Mouse (Mus musculus) liver, embryonic 14.5 days (tissue): ENCODE data around the gene St6galnac5. TPM values are rescaled to one million over a fixed set of nuclear protein-coding genes. Genes with fewer than 3 reads are reported as not detected.
A peak's percentile ranks its signal among the peaks of the same experiment; 100 is the strongest.
"Not testable (repeated sequence)": the region's sequence is repeated elsewhere in the genome, so short reads cannot be mapped to it uniquely, and the experiment has no call there.

Experiments used
- ATAC-seq: fragments of 200-750 bp; cut with Nextera tagmentation; 2 replicates; pipeline ENCODE4 v1.8.0; 2017; ENCODE audit warnings: moderate number of reproducible peaks, mild to moderate bottlenecking, moderate library complexity; ENCODE audit not compliant: insufficient read depth
- DNase-seq, 3 experiments: peaks; one replicate each; pipeline ENCODE4 v3.0.0-alpha.2; 2012 to 2013; ENCODE audit warnings: low read depth in 3 of 3, low spot score in 3 of 3
- H3K27ac ChIP-seq: fragments of 300-500 bp; sonication (generic); 2 replicates; pipeline ENCODE4 v1.5.1; 2014; ENCODE audit warnings: moderate library complexity, mild to moderate bottlenecking, control low read depth, inconsistent platforms
- H3K27me3 ChIP-seq: fragments of 300-500 bp; sonication (generic); 2 replicates; pipeline ENCODE4 v1.6.1; 2014; ENCODE audit warnings: mild to moderate bottlenecking, low read length, moderate library complexity; ENCODE audit not compliant: control insufficient read depth, insufficient read depth
- H3K36me3 ChIP-seq: fragments of 300-500 bp; sonication (generic); replicated peaks from 2 replicates; pipeline ENCODE4 v1.6.1; 2014; ENCODE audit warnings: low read depth; ENCODE audit not compliant: control insufficient read depth, insufficient read depth
- H3K4me1 ChIP-seq, 2 experiments: fragments of 200-500 bp in 1 of 2; fragments of 300-500 bp in 1 of 2; sonication (generic) in 1 of 2; replicated peaks; 2 replicates each; pipeline ENCODE4 v1.6.1; 2012 to 2014; ENCODE audit warnings: antibody characterized with exemption in 1 of 2, inconsistent platforms in 1 of 2, low read length in 1 of 2; ENCODE audit not compliant: control insufficient read depth in 2 of 2, insufficient read depth in 2 of 2
- H3K4me2 ChIP-seq: fragments of 300-500 bp; sonication (generic); 2 replicates; pipeline ENCODE4 v1.6.1; 2014; ENCODE audit warnings: low read depth, mild to moderate bottlenecking, control low read depth, moderate library complexity
- H3K4me3 ChIP-seq, 2 experiments: fragments of 200-500 bp in 1 of 2; fragments of 300-500 bp in 1 of 2; sonication (generic) in 1 of 2; 2 replicates each; pipeline ENCODE4 v1.5.1; 2012 to 2014; ENCODE audit warnings: low read depth in 2 of 2, low read length in 2 of 2, mild to moderate bottlenecking in 2 of 2, control low read depth in 1 of 2, inconsistent platforms in 1 of 2, moderate library complexity in 1 of 2; ENCODE audit not compliant: insufficient read depth in 1 of 2
- H3K9ac ChIP-seq: fragments of 300-500 bp; sonication (generic); replicated peaks from 2 replicates; pipeline ENCODE4 v1.6.1; 2014; ENCODE audit warnings: mild to moderate bottlenecking, control low read depth, moderate library complexity
- H3K9me3 ChIP-seq: fragments of 300-500 bp; sonication (generic); 2 replicates; pipeline ENCODE4 v1.6.1; 2016; ENCODE audit warnings: low read length, mixed read lengths; ENCODE audit not compliant: control insufficient read depth
- CTCF ChIP-seq: IDR thresholded peaks from 2 replicates; pipeline ENCODE4 v1.5.1; 2016; ENCODE audit warnings: antibody characterized with exemption, low read depth, control low read depth
- EP300 ChIP-seq: IDR thresholded peaks from 2 replicates; pipeline ENCODE4 v1.6.1; 2016; ENCODE audit warnings: antibody characterized with exemption, low read depth
- WGBS: fragments of 180-500 bp; shearing (Covaris S2); extraction: QIAGEN DNeasy Blood & Tissue Kit; methylation state at CpG from one replicate; pipeline ENCODE4 v1.1.7; 2014; ENCODE audit not compliant: insufficient replicate concordance; 5-methylcytosine and 5-hydroxymethylcytosine counted together
- polyA plus RNA-seq, 2 experiments: library from polyadenylated mRNA; depleted of rRNA in 1 of 2; stranded (reverse) in 1 of 2; unstranded in 1 of 2; fragments of >200 nt; fragmentation: Nextera tagmentation in 1 of 2; extraction: Ambion mirVana in 1 of 2; gene quantifications; 2 replicates each; pipeline versions ENCODE4 v1.2.1 to v1.2.3; 2012 to 2014

Gene St6galnac5
- polyA plus RNA-seq, 2 experiments: 0.01 TPM; not detected in 1

DNA sequence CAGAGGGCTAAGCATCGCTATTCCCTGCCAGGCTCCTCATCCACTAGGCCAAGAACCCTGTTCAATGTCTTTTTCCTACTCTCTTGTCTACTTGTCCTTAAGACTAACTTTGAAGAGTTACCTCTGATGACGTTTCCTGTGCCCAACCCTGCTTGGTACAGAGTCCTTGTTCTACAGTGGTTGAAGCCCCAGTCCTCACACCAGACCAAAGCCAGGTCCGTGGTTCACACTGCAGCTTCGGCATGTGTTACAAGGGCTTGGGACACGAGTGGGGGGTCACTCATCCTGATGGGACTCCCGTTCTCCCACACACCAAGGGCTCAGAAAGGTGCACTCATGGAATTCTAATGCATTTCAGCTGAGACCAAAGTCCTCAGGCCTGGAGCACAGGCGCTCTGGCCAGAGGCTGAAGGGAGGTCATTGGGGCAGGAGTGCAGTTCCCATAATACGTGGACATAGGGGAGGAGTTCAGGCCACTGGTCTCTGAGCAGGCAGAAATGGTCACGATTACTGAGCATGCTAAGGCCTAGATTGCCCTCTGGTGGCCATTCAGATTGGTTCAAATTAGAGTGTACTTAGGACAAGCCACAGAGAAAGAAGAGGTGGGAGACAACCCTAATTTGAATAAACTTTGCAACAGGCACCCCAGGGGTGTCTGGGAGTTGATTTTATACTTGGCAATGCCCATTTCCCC lies 182.2 kb downstream of the St6galnac5 start:
- no peak overlapping the region for H3K4me2 ChIP-seq
- H3K4me1 ChIP-seq: peaks cover 0 to 4% of the 10 kb centered on the region in 2 experiments; a peak in 2 of 4 replicates
- no peaks in the 10 kb centered on the region for H3K36me3 ChIP-seq
- H3K27me3 ChIP-seq: no peaks in the 10 kb centered on the region
- H3K27ac ChIP-seq: no peak overlapping the region
- H3K4me3 ChIP-seq: no peak overlapping the region
- H3K9ac ChIP-seq: no peak overlapping the region
- no peak for TF ChIP-seq EP300
- TF ChIP-seq CTCF: peak; percentile 77
- whole genome bisulfite sequencing: 56% methylated on average over 9 of the region's 9 CpGs
- no peaks in the 10 kb centered on the region for H3K9me3 ChIP-seq
- DNase-seq (peak; percentile 33 to 41 (median 37)), ATAC-seq (peak; percentile 80)

DNA sequence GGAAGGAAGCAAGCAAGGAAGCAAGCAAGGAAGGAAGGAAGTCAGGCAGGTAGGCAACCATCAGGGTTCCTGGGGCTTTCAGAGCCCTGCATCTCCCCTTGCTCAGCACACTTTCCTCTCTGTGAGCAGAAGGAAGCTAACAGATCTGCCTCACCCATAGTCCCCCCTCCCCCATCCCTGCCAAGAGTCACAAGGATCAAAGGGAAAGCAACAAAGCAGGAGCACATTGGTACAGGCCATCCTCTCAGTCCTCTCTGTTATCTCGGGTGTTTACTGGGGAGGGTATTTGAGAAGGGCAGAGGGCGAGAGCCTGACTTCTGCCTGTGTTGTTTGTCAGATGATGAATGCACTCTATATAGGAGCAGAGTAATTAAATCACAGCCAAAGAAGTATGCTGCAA lies 184.7 kb downstream of the St6galnac5 start:
- Histone ChIP-seq H3K4me2 (no peak overlapping the region), H3K4me3 (no peak overlapping the region), H3K4me1 (peaks cover 0 to 4% of the 10 kb centered on the region in 2 experiments; a peak in 2 of 4 replicates), H3K27ac (no peak overlapping the region), H3K9ac (no peak overlapping the region), H3K36me3 (no peaks in the 10 kb centered on the region), H3K9me3 (no peaks in the 10 kb centered on the region), H3K27me3 (no peaks in the 10 kb centered on the region)
- ATAC-seq: no peak
- 41% methylated on average over 2 of the region's 2 CpGs for WGBS
- no peak for DNase-seq
- TF ChIP-seq EP300: no peak
- no peak for TF ChIP-seq CTCF

DNA sequence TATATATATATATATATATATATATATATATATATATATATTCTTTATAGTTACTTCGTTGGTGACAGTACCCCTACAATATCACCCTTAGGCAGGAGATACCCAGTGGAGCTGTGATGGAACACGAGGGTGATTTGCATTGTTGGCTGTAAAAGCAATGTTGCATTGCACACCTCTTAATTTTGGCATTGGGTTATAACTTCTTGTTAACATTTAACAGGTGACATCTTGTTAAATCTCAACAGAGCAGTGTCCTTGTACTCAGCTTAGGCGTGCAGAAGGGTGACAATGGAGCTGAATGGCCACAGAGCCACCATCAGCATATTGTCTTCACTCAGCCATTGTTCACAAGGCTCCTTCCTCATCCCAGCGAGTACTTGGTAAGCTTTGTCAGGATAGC lies 185.8 kb downstream of the St6galnac5 start:
- no peak overlapping the region for H3K9ac ChIP-seq
- 54% methylated on average over 4 of the region's 4 CpGs for WGBS
- DNase-seq: no peak
- H3K27ac ChIP-seq: no peak overlapping the region
- no peak for ATAC-seq
- H3K4me2 ChIP-seq: no peak overlapping the region
- no peak overlapping the region for H3K4me3 ChIP-seq
- H3K36me3 ChIP-seq: no peaks in the 10 kb centered on the region
- no peak for TF ChIP-seq CTCF
- no peak for TF ChIP-seq EP300
- no peaks in the 10 kb centered on the region for H3K9me3 ChIP-seq
- H3K4me1 ChIP-seq: peaks cover 0 to 4% of the 10 kb centered on the region in 2 experiments; a peak in 2 of 4 replicates
- no peaks in the 10 kb centered on the region for H3K27me3 ChIP-seq

DNA sequence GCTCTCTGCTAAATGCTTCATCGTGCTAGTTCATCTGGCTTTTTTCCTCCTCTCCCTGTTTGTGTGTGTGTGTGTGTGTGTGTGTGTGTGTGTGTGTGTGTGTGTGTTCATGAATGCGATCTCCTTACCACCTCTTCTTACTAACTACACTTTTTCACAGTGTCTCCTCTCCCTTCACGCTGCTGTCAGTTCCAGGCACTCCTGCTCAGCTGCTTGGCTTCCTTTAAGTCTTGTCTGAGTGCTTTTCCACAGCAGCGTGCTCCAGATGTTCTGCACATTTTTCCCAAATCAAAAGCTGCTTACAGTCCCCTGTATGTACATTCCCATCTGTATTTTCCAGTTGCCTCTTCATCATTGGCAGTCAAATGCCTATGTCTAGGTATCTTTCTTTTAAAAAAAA lies 189.0 kb downstream of the St6galnac5 start:
- Histone ChIP-seq H3K36me3 (no peaks in the 10 kb centered on the region), H3K4me2 (no peak overlapping the region), H3K27me3 (no peaks in the 10 kb centered on the region), H3K9ac (no peak overlapping the region), H3K4me1 (no peaks in the 10 kb centered on the region; a peak in 1 of 4 replicates), H3K9me3 (no peaks in the 10 kb centered on the region), H3K4me3 (no peak overlapping the region), H3K27ac (no peak overlapping the region)
- WGBS: 76% methylated on average over 4 of the region's 4 CpGs
- DNase-seq (no peak), ATAC-seq (no peak)
- no peak for TF ChIP-seq EP300
- no peak for TF ChIP-seq CTCF

DNA sequence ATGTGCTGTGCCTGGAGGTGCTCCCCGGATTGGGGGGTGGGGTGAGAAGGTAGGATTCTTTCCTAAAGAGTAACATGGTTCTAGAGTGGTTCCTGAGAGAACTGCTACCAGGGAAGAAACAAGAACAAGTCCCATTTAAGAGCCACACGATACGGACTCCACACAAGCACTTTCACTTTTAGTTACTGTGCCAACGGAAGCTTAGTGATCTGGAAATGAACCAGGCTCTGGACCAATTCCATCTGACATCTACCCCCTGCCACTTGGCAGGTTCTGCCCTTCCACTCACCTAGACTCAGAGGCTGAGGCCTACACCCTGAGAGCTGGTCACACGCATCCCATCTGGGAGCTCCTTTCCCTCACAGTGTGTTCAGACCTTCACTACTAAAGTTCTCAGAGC lies 189.4 kb downstream of the St6galnac5 start:
- 75% methylated on average over 5 of the region's 5 CpGs for WGBS
- ATAC-seq: no peak
- no peaks in the 10 kb centered on the region for H3K9me3 ChIP-seq
- TF ChIP-seq CTCF: no peak
- no peak for TF ChIP-seq EP300
- H3K4me1 ChIP-seq: no peaks in the 10 kb centered on the region
- no peak overlapping the region for H3K4me3 ChIP-seq
- H3K27me3 ChIP-seq: no peaks in the 10 kb centered on the region
- no peak overlapping the region for H3K9ac ChIP-seq
- H3K27ac ChIP-seq: no peak overlapping the region
- DNase-seq: no peak
- 0 out of 2 replicates have a peak, but pooled peaks cover under 1% of the 10 kb centered on the region for H3K36me3 ChIP-seq
- H3K4me2 ChIP-seq: no peak overlapping the region

DNA sequence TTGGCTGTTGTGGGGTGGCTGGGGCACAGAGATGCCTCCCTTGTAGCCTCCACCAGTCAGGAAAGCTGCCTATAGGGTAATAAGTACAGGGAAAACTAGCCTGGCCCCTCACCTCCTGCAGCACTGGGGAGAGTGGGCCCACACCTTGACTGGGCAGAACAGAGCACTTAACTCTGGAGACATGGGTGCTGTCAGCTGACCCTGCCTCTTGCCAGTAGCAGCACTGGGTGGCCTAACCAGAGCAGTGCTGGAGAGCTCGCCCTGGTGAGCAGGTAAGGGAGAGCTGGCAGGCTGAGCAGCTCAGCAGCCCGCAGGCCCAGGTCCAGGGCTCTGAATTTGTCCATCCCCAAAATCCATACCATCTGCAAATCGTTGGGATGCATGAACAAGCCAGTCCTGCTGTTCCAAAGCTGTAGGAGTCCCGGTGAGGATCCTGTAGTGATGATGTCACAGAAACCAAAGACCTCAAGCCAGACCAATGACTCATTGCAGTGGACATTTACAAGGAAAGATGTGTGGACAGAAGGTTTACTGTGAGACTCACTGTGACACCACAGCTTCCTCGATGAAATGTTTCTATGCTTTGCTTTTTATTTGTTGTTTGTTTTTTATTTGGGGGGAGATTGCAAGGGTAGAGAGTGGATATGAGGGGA lies 193.6 kb downstream of the St6galnac5 start:
- ATAC-seq, H3K9ac ChIP-seq, DNase-seq, H3K4me1 ChIP-seq, H3K9me3 ChIP-seq, H3K27me3 ChIP-seq, H3K36me3 ChIP-seq, H3K4me2 ChIP-seq, H3K27ac ChIP-seq, H3K4me3 ChIP-seq: not testable (repeated sequence)
- 67% methylated on average over 5 of the region's 5 CpGs for WGBS

DNA sequence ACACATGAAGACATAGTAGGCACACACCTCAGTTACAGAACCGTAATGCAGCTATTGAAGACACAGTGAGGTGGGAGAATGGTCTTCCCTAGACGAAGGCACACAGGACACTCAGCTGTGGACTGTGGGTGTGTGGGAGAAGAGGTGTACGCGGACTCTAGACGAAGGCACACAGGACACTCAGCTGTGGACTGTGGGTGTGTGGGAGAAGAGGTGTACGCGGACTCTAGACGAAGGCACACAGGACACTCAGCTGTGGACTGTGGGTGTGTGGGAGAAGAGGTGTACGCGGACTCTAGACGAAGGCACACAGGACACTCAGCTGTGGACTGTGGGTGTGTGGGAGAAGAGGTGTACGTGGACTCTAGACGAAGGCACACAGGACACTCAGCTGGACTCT lies 197.7 kb downstream of the St6galnac5 start:
- not testable (repeated sequence) for H3K9ac ChIP-seq, DNase-seq, H3K27me3 ChIP-seq, H3K27ac ChIP-seq, H3K36me3 ChIP-seq, H3K9me3 ChIP-seq, H3K4me2 ChIP-seq, H3K4me1 ChIP-seq, H3K4me3 ChIP-seq
- WGBS: 77% methylated on average over 8 of the region's 13 CpGs
- peak; percentile 8; the same call in 1 of the 2 replicates for ATAC-seq
